Mouse (Mus musculus) 416B (cell line): ENCODE measurements around the gene Ksr1.
A peak's percentile ranks its signal among the peaks of the same experiment; 100 is the strongest.

Source experiments
- DNase-seq: peaks from one replicate; pipeline ENCODE4 v3.0.0; 2011; ENCODE audit warnings: low read depth

Ksr1 gene

DNA sequence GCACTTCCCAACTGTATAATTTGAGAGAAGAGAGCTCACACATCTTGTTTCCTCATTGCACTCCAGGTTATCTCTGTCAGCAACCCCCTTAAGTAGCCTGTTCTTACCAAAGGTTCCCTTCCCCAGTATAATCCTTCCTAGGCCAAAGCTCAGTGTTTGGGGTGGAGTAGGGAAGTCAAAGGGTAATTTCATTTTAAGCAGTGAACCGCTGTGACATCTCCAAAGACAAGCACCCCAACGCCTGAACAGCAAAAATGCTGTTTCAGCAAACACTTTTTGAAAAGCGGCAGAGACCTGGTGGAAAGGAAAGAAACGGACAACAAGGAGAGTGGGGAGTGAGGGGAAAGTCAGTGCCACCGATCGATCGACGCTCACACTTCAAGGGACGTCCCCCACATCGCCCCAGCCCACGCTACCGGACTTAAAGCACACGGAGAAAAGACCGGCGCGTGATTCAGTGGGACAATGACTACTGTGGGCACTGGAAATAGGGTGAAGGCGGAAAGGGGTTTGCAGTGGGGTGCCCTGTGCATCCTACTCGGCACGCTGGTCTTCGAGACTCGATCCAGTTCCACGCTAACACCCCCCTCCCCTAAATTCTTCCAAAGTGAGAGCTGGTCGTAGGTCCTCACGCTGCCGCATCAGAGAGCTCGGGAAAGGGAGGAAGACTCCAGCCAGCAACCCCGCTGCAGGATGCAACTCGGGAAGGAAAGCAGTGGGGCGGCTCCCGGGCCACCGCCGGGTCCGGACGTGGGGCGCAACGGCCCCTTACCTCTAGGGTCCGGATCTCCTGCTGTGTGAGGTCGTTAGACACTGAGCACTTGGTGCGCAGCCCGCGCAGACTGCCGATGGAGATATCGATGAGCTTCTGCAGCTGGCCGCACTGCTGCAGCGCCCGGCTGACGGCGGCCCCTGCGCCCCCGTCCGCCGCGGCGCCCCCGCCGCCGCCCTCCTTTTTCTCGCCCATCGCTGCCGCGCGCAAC is 633 bp downstream of the Ksr1 start:
- DNase-seq = peak; percentile 37

DNA sequence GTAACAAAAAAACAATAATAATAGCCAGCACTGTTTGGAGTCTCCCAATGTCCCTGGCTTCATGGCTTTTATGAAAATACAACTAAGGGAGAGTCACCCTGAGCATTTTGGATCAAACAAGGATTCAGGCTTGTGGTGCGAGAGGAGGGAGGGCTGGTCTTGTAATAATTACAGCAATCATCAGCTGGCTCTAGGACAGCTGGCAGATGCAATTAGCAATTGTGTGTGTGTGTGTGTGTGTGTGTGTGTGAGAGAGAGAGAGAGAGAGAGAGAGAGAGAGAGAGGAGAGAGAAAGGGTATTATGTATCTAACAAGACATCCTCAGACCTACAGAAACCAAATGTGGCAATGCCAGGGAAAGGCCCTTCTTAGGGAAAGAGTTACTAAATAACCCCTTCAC is 1.5 kb downstream of the Ksr1 start:
- no peak for DNase-seq

DNA sequence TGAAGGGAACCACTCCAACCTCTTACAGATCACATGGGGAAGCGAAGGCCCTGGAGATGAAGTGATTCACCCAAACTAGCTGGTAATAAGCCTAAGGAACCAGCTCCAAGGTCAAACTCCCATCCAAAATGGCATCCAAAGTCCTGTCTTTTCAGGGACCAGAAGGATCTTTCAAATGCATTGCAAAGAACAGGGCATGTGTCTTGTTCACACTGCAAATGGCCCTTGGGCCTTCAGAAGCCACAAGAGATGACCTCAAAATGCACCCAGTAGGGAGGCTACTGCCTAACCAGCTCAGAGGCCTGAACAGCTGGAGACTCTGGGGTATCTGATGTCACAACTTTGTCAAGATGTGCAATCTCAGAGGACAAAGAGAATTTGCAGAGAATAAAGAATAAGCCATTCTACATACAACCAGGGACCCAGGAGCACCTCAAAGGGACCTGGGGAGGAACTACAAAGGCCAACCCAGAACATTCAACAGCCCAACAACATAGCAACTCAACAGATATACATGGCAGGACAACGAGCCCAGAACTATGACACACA is 2.1 kb downstream of the Ksr1 start:
- peak; percentile 32 for DNase-seq

- no peak for DNase-seq
These were observed 2.9 kb downstream of the Ksr1 start for GRCm38 (mm10) chr11:79143322-79143721.

- no peak for DNase-seq
These were observed 3.8 kb downstream of the Ksr1 start for GRCm38 (mm10) chr11:79142381-79142780.

- peak; percentile 77 for DNase-seq
These were observed 4.7 kb downstream of the Ksr1 start for GRCm38 (mm10) chr11:79141235-79142109.

GRCm38 (mm10) chr11:79140511-79140888 is 5.7 kb downstream of the Ksr1 start:
- no peak for DNase-seq

GRCm38 (mm10) chr11:79139878-79140510 is 6.2 kb downstream of the Ksr1 start:
- DNase-seq = peak; percentile 34

- DNase-seq = no peak
These were observed 7.6 kb downstream of the Ksr1 start for GRCm38 (mm10) chr11:79138621-79139020.

DNA sequence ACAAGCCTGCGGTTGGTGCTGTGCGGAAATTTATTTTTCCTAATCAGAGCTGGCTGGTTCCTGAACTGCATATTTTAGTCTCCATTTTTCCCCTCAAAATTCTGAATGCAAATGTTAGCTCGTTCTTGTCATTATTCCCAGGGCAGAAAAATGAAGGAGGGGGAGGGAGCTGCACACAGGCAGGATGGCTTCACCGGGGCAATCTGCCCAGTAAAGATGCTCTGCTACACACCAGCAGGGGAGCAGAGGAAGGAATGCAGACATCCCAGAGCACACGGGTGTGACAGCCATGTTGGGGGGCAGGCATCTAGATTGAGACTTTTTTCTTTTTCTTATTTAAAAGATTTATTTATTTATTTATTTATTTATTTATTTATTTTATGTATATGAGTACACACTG is 9.0 kb downstream of the Ksr1 start:
- no peak for DNase-seq

DNA sequence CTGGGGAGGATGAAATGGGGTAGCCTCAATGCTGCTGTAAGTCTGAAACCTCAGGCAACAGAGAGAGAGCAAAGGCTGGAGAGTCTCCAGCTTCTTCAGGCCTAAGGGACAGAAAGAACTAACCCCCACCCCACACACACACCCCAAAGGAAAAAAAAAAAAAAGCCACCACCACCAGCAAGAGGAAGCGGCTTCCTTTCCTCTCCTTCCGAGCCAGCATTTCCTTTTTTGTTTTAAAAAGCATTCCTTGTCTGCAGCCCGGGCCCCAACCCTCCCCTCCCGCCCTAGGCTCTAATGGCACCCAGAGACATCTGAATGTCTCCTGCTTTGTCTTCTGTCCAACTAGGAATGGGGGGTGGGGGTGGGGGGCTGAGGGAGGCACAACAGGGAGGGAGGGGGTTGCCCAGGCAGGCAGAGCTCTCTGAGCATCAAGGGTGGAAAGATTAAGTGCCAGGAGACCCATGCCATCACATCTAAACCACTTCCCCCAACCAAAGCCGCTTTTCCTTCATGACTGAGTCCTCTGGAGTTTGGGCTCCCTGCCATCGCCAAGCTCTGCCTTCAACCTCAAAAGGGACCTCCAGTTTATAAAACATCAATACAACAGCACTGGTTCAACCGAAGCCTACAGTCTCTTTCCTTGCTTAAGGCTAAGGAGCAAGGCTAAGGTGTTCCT is 10.4 kb downstream of the Ksr1 start:
- peak; percentile 79 for DNase-seq

DNA sequence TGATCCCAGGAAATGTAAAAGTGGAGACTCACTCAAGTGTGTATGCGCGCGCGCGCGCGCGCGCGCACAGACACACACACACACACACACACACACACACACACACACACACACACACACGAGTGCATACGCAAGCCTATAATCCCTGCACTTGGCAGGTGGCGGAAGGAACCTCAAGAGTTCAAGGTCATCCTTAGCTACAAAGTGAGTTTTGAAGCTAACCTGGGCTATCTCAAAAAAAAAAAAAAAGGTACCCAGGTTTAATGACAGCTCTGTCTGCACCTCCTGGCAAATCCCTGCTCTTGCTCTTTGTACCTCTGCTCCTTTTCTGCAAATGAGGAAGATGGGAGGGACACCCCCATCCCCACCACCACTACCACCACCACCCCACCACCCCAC is 11.1 kb downstream of the Ksr1 start:
- DNase-seq = no peak

DNA sequence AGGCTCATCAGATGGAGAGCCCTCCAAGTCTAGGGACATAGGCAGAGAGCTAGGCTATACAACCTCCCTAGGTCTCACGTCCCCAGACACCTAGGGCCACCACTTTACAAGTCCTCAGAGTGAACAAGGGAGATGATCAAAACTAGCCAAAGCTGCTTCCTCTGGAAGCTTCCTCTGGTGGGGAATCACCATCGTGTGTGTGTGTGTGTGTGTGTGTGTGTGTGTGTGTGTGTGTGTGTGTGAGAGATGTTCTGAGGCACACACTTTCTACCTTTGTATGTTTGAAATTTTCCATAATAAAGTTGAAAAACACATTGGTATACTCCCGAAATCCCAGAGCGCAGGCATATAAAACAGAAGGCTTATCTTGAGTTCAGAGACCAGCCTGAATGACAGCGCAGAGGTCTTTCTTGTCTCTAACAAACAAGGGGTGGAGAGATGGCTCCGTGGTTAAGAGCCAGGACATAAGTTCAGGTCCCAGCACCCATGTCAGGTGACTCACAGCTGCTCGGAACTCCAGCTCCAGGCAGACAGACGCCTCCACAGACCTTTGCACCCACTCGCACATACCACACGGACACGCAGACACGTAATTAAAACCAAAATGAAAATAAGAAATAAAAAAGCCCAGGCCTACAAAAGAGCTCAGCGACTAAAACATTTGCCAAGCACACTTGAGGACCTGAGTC is 11.6 kb downstream of the Ksr1 start:
- DNase-seq = no peak

GRCm38 (mm10) chr11:79133961-79134360 is 12.2 kb downstream of the Ksr1 start:
- no peak for DNase-seq

DNA sequence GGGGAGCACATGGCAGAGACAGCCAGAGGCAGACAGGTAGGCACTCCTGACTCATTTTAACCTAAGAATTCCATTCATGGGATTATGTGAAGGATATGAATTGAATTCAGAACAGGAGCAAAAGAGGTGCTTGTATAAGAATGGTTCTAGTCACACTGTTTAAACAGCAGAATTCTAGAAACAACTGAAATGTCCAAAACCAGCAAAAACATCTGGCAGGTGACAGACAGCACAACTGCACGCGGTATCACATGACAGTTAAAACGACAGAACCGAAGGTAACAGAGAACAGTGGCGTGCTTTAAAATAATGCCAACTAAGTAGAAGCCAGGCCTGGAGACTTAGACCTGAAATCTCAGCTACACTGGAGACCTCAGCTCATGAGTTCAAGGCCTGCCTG is 13.2 kb downstream of the Ksr1 start:
- no peak for DNase-seq

GRCm38 (mm10) chr11:79131949-79132411 is 14.2 kb downstream of the Ksr1 start:
- no peak for DNase-seq

GRCm38 (mm10) chr11:79129388-79130356 is 16.5 kb downstream of the Ksr1 start:
- peak; percentile 59 for DNase-seq

DNA sequence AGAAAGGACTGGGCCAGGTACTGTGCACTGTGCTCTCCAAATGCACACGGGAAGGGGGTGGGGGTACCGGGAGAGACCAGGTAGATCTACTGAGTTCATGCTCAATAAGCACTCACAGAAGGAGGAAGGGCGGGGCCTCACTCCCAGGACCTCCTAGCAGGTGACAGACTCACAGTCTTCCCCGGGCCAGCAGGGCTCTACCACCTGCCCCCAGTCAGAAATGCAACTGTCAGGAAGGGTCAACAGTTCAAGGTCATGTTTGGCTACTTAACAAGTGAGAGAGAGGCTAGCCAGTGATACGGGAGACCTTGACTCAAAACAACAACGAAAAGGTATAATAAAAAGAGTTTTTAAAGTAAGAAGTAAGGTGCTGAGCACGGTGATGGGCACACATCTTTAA is 18.0 kb downstream of the Ksr1 start:
- DNase-seq = no peak

- no peak for DNase-seq
These were observed 19.2 kb downstream of the Ksr1 start for GRCm38 (mm10) chr11:79126963-79127362.

GRCm38 (mm10) chr11:79125775-79126174 is 20.4 kb downstream of the Ksr1 start:
- peak; percentile 71 for DNase-seq
